Mouse (Mus musculus): Measurements from ENCODE around the gene Fam71d. TPM values are rescaled to one million over a fixed set of nuclear protein-coding genes. Genes with fewer than 3 reads are reported as not detected.

Fam71d gene
- polyA plus RNA-seq, 1 experiment, result not detected

DNA sequence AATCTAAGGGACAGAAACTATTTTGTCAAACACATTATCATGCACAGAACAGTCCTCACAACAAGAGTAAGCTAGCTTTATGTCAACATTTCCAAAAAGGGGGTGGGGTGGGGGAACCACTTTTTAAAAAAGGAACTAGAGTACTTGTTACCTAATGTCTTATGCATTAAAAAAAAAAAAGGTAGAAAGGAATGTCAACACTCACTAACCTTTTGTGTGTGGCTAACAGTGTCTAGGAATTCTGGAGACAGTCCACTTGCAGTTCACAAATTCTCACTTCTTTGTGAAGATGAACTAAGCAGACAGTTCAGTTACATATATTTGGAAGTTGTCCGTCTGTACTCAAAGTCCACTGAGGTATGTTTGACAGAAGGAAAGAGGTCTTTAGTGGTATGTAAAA lies 56.1 kb downstream of the Fam71d start:
- no peak overlapping the region for H3K4me3 ChIP-seq (ENCODE audit: insufficient read depth, low read depth, low read length)
- no peaks in the 10 kb centered on the region for H3K4me1 ChIP-seq (ENCODE audit: control insufficient read depth, insufficient read depth, insufficient read length, low read length)
- H3K27ac ChIP-seq (replicated peaks; ENCODE audit: low read depth, low read length), result no peak overlapping the region

DNA sequence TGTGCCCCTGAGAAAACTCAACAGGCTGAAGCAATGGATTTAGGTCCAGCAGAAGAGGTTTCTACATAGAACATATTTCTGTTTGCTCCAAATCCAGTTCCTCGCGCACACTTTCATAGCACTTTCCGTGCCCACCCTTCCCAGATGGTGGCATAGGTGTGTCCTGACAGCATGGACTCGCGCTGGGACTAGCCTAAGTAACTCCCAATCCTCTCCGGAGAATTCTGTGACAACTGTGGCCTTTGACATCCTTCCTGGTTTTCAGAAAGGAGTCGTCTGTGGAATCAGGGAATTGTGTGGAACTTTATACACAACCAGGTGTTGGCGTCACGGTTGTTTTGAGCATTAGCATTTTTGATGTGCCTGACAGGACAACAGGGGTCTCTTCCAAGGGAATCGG lies 56.8 kb downstream of the Fam71d start:
- H3K4me3 ChIP-seq (ENCODE audit: insufficient read depth, low read depth, low read length), result peak overlapping the region; percentile 71
- H3K27ac ChIP-seq (replicated peaks; ENCODE audit: low read depth, low read length), result no peak overlapping the region
- no peaks in the 10 kb centered on the region for H3K4me1 ChIP-seq (ENCODE audit: control insufficient read depth, insufficient read depth, insufficient read length, low read length)

DNA sequence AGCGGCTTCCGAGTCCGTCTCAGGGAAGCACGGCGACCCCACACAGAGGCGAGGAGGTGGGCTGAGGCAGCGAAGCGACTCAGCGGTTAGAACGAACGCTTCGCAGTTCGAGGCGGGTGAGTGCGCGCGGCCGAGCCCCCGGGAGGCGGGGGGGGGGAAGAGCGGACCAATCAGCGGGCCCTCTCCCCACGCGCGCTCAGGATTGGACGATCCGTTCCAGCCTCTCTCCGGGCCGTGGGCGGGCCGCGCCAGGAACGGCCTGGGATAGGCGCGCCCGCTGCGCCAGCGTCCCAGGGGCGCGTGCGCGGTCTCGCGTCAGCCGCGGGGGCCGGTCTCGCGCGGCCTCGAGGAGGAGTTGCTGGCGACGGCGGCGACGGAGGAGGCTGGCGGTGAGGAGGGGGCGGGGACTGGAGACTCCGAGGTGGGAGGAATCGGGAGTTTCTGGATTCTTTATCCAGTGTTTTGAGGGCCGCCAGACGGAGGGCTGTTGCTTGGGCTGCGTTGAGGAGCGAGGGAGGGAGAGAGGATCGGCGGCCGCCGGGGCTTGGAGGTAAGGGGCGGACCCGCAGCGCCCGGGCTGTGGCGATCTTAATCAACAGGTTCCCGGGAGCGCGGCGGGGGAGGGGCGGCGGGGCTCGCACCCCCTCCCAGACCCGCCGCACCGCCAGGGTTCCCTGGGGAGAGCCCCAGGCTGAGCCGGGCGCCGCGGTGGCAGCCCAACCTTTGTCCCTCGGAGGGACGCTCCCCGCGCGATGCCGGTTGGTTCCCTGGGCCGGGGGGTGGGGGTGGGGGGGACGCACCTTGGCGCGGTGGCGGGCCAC lies 57.4 kb downstream of the Fam71d start, which contains the start of gene Mpp5:
Gene Mpp5, plus strand, starts transcription at position 351 of the 821 bp plus-strand sequence.
- no peaks in the 10 kb centered on the region for H3K4me1 ChIP-seq (ENCODE audit: control insufficient read depth, insufficient read depth, insufficient read length, low read length)
- peak within 1 kb of the TSS; percentile 72 for H3K4me3 ChIP-seq (ENCODE audit: insufficient read depth, low read depth, low read length)
- H3K27ac ChIP-seq (replicated peaks; ENCODE audit: low read depth, low read length), result peak within 1 kb of the TSS; percentile 54

DNA sequence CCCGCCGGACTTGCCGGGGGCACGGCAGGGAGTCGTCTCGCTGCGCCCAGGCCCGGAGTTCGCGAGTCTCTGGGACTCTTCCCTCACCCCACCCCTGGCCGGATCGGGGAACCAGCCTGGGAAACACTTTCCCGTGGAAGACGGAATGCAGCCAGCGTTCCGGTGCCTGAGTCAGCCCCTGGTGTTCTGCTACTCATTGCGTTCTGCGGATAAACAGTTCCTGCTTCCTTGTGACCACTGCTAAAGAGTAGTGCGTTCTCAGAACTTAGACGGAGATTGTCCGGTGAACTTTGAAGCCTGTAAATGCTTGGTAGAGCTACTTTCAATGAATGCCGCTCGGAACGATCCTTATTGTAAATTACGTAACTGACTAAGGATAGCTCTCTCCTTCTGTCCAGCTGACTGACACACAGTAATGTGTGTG lies 58.1 kb downstream of the Fam71d start:
- peak overlapping the region; percentile 54 for H3K27ac ChIP-seq (replicated peaks; ENCODE audit: low read depth, low read length)
- peak overlapping the region; percentile 72 for H3K4me3 ChIP-seq (ENCODE audit: insufficient read depth, low read depth, low read length)
- H3K4me1 ChIP-seq (ENCODE audit: control insufficient read depth, insufficient read depth, insufficient read length, low read length), result no peaks in the 10 kb centered on the region

DNA sequence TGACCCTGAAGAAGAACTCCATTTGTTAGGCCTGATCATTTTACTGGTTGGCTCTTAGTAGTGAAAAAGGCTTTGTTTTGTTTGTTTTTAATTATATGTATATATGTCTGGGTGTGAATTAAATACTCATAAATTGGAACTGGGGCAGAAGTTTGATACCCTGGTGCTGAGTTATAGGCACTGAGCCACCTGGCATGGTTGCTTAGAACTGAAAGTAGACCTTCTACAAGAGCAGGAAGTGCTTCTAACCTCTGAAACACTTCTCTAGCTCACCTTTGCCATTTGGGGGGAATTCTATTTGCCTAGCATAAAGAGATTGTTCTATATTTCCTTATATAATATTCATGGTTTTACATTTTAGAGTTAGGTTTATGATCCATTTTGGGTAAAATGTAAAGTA lies 70.6 kb downstream of the Fam71d start:
- Histone ChIP-seq H3K4me3 (ENCODE audit: insufficient read depth, low read depth, low read length) (no peak overlapping the region), H3K4me1 (ENCODE audit: control insufficient read depth, insufficient read depth, insufficient read length, low read length) (no peaks in the 10 kb centered on the region), H3K27ac (replicated peaks; ENCODE audit: low read depth, low read length) (no peak overlapping the region)

DNA sequence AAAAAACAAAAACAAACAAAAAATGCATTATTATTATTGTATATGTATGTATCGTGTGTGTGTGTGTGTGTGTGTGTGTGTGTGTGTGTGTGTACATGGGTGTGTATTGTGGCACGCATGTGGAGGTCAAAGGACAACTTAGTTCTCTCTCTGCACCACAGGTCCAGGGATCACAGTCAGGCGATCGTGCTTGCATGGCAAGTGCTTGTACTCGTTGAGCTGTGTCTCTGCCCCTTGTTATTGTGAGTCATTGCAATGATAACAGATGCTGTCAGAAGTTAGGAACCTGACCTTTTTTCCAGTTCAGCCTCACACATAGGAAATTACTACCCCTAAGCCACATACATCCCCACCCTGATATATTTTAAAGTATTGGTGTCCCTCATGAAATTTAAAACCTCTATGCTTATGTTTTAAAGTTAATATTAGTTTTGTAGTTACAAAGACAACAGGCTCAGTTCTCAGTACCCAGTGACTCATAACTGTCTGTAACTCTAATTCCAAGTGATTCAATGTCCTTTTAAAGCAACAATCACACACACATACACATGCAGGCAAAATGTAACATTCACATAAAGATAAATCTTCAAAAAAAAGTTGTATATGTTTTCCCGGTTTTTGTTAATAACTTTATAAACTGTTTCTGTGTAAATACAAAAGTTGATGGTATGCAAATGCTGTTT lies 77.8 kb downstream of the Fam71d start:
- Histone ChIP-seq H3K4me3 (ENCODE audit: insufficient read depth, low read depth, low read length) (no peak overlapping the region), H3K4me1 (ENCODE audit: control insufficient read depth, insufficient read depth, insufficient read length, low read length) (peaks cover 2% of the 10 kb centered on the region; the same call in 1 of the 2 replicates), H3K27ac (replicated peaks; ENCODE audit: low read depth, low read length) (no peak overlapping the region)

DNA sequence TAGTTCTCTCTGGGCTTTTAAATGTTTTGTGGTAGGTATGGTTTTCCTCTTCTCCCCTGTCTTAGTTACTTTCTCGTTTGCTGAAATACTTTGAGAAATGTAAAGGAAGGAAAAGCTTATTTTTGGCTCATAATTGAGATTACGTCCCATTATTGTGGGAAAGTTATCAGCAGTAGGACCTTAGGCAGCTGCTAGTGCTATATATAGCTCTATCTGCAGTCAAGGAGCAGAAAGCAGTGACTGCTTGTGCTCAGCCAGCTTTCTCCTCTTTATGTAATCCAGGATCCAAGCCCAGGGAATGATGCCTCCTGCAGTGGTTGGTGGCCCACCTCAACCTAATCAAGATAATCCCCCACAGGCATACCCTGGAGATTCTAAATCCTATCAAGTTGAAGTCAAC lies 81.9 kb downstream of the Fam71d start:
- Histone ChIP-seq H3K27ac (replicated peaks; ENCODE audit: low read depth, low read length) (no peak overlapping the region), H3K4me3 (ENCODE audit: insufficient read depth, low read depth, low read length) (no peak overlapping the region), H3K4me1 (ENCODE audit: control insufficient read depth, insufficient read depth, insufficient read length, low read length) (peaks cover 2% of the 10 kb centered on the region; the same call in 1 of the 2 replicates)

DNA sequence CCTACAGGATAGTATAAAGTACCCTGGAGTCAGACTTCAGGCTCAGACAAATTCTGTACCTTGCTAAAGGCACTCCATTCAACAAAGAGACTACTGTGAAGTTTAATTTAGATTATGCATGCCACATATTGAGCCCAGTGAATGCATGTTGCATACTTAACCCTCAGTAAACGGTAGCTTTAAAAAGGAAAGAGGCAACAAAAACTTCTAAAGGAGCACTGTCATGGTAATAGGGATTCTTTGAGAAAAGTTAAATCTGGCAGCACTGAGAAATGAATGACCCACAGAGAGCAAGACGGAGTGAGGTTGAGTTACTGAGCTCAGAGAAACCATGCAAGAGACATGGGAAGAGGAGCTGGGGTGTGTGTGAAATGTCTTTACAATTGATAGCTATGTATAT lies 86.6 kb downstream of the Fam71d start:
- H3K4me3 ChIP-seq (ENCODE audit: insufficient read depth, low read depth, low read length), result no peak overlapping the region
- H3K27ac ChIP-seq (replicated peaks; ENCODE audit: low read depth, low read length), result no peak overlapping the region
- peaks cover 2% of the 10 kb centered on the region; the same call in 1 of the 2 replicates for H3K4me1 ChIP-seq (ENCODE audit: control insufficient read depth, insufficient read depth, insufficient read length, low read length)

DNA sequence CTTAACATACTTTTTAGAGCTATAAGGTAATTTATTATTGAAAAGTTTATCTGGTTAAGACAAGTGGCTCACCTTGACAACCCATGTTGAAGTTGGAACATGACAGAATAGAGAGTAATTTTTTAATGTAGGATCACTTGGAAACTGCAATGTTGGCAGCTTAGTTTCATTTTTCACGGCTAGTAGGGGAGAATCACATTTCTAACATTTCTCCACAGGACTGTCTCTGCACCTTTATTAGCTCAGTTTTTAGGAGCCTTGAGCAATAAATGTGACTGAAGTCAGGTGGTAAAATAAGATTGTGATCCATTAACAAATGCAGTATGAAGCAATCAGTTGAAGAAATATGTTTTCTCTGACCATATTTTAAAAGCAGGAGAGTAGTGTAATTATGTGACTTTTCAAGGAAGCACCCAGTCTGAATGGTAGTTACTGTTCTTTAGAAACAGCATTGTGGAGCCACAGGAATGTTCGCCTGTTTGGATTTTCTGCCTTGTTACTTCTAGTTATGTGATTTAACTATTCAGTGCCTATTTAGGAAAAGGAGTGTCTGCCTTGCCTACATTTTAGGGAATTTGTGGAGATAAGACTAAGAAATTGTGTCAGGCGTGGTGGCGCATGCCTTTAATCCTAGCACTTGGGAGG lies 87.2 kb downstream of the Fam71d start:
- Histone ChIP-seq H3K4me1 (ENCODE audit: control insufficient read depth, insufficient read depth, insufficient read length, low read length) (no peaks in the 10 kb centered on the region), H3K27ac (replicated peaks; ENCODE audit: low read depth, low read length) (no peak overlapping the region), H3K4me3 (ENCODE audit: insufficient read depth, low read depth, low read length) (no peak overlapping the region)

Other genes with a start within 250 kb of the Fam71d start
- 12.8 and 15.6 TPM in 2 replicates for gene Mpp5, start 57.4 kb downstream of the Fam71d start, polyA plus RNA-seq (2012; ENCODE audit: insufficient read depth, insufficient read length, missing spikeins)
- gene Atp6v1d, start 170.1 kb downstream of the Fam71d start, polyA plus RNA-seq (2012; ENCODE audit: insufficient read depth, insufficient read length, missing spikeins), result 104 and 110 TPM in 2 replicates
- 55.4 and 61.8 TPM in 2 replicates for gene Eif2s1, start 170.3 kb downstream of the Fam71d start, polyA plus RNA-seq (2012; ENCODE audit: insufficient read depth, insufficient read length, missing spikeins)
- not detected in 2 replicates for gene Plek2, start 215.4 kb downstream of the Fam71d start, polyA plus RNA-seq (2012; ENCODE audit: insufficient read depth, insufficient read length, missing spikeins)